Mouse (Mus musculus): ENCODE measurements around the gene Snx11.

- TF ChIP-seq CTCF (IDR thresholded peaks at IDR 0.05; ENCODE audit: low read depth) (no peak), EP300 (IDR thresholded peaks at IDR 0.05; ENCODE audit: low read depth) (no peak)
Observed at GRCm38 (mm10) chr11:96813920-96814319, 36.6 kb upstream of the Snx11 start.
